Mouse (Mus musculus) induced T-regulatory cell, adult 2 months (primary cell): ENCODE data around the gene Rai1.
A peak's percentile ranks its signal among the peaks of the same experiment; 100 is the strongest.

ENCODE experiments used
- DNase-seq: peaks from one replicate; pipeline ENCODE4 v3.0.0-alpha.2; 2012; ENCODE audit warnings: low read depth

Rai1 gene

DNA sequence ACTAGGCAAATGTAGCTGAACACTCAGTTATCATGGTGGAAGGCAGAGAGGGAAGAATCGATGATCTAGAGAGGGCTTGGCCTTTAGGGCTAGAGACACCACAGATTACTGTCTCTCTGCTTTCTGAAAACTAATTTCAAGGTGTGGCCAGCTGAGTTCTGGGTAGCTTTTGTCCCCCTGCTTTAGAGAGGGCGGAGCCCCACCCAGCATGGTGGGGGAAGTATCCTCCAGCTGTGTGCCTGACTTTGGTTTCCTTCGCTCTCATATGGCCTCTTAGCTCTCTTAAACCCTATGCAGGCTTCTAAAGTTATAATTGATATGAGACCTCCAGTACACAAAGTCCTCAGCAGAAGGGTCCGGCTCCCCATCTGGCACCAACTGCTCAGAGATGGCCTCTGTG lies 58.5 kb downstream of the Rai1 start:
- DNase-seq = no peak

DNA sequence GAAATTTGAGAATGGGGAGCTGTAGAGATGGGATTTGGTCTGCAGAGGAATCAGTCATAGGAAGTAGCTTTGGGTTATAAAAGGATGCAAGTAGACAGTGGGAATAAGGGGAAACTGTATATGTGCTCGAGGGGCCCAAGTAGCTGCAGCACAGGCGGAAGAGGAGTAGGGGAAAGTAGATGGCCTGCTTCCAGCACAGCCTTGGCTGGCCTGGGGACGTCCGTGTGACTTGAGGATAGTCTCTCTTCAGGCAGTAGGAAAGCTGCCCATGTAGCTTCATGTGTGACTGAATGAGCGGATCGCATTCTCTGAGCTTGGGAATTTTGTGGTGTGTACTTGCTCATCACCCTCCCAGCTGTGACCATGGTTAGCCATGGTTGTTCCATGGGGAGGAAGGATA lies 59.6 kb downstream of the Rai1 start:
- DNase-seq = no peak

DNA sequence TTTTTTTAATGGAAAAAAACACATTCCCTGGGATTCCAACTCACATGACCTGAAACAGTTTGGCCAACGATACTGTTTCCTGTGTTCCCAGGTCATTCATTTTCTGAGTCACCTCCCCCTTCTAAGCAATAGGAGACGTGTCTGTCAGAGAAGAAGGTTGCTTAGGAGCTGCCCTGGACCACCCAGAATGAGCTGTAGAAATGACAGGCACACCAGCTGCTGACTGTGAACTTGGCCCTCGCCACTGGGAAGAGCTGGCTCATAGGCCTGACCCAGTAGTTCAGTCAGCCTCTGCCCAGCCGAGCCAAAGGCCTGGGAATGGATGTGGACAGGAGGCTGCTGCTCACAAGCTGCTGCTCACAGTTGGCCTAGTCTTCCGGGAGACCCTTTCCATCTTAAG lies 60.3 kb downstream of the Rai1 start:
- DNase-seq = no peak

DNA sequence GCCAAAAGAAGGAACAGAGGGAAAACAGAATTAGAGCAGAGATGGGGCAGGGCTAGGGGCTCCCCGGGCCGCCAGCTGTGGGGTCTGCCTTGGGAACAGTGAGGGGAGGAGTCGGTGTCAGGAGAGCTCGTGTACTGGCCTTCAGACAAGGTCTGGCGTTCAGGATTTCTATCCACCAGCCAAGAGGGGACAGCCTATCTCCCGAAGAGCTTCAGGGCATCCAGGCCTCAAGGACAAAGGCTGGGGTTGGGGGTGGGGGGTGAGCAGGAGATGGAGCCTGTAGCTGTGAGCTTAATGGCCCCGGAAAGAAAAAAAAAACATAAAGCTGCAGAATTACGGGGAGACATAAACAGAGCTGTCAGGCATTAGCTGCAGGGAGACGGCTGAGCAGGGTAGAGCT lies 64.0 kb downstream of the Rai1 start:
- DNase-seq = no peak

DNA sequence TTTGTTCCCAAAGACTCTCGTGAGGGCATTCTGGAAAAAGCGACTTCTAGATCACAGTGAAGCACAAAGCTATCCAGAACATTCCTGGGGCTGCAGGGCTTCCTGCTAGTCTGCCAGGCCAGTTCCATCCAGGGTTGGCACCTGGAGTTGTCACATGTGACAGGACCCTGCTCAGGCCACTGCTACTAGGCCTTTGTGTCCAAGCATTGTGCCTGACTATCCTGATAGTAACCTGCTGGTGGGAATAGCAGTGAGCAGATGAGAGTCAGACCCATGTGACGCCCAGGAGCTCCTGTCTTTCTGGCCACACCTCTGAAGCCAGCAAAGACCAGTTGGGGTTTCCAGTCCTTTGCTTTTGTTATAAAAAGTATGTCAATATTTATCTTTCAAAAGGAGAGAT lies 67.3 kb downstream of the Rai1 start:
- DNase-seq = no peak

DNA sequence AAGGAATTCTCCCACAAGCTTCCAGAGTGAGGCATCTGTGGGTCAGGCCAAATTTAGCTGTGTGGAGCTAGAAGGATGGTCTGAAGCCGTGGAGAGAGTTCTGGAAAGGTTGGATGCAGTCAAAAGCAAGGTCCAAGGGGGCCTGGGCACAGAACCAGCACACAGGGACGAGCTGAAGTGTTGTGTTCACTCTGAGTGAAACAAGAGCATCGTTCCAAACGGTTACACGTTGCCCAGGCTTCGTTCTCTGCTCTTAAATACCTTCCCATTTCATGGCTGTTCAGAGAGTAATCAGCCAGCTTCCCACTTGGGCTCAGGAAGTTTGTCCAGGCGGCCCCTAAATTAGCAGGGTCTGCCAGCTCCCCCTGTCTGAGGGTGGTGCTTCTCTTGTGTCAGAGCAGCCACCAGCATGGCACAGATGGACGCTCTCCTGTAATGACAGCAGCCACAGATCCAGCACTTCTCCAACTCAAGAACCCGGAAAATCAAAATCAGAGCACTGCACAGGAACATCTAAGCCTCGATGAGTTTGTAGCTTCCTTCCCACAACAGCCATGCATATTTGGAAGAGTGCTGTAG lies 68.9 kb downstream of the Rai1 start:
- no peak for DNase-seq

DNA sequence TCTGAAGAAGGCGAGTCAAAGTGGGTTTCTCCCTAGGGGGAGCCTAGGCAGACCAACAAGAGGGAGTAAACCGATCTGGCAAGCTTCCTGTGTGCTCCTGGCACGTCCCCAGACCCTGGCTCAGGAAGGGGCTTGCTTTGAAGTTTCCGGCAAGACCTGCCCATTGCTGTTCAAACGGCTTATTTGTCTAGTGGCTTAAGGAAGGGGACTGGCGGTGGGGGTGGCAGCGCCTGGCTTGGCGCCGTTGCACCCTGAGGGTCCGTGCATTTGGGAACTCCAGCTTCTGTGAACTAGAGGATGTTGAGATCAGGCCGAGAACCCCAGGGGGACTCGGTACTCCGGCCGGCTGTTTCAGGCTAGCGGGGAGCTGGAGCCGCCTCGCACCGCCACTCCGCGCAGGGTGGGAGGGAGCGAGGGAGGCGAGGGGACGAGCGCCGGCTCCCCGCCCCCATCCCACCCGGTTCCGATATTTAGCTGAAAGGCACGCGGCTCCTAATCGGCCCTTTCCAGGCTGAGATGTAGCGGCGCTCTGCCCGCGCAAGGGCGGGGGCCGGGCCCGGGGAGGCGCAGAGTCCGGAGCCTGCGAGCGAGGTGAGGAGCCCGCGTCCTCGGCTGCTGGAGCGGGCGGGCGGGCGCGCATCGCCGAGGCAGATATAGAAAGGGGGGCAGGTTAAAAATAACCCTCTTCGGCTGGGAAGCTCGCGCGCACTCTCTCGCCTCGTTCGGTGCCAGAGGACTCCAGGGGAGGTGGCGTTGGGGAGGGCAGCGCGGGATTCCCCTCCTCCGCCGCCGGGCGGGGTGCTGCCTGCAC lies 70.8 kb downstream of the Rai1 start:
- peak; percentile 51 for DNase-seq

DNA sequence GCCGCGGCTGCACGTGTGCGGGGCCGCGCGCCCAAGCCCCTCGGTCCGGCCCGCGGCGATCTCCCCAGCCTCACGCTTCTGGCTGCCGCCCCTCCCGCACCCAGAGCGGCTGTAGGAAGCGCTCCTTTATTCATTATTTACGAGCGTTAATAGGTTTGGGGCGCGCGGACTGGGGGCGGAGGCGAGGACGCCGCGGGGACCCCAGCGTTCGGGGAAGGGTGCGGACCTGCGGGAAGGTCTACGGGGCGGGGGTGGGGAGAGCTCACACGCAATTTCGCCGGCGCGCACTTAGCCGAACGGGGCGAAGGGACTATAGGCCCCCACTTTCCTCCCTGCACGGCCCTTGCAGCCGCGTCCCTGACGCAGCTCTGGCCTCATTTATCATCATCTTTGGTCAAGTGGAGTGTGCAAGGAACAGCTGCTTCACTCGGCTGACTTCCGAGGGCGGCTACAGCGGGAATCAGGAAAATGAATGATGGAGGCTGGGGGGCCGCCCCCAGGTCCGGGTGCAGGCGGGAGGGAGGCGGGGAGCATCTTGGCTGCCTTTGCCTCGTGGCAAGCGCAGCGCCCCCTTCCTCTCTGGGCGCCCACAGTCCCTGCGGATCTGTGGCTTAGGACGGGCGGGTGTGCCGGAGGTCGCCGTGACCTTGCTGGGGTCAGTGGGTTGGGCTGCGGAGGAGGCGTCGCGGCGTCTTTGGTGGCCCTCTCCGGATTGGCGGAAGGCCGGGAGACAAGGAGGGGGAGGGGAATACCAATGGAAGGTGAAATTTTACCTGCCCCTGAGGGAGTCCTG lies 71.6 kb downstream of the Rai1 start:
- peak; percentile 65 for DNase-seq

DNA sequence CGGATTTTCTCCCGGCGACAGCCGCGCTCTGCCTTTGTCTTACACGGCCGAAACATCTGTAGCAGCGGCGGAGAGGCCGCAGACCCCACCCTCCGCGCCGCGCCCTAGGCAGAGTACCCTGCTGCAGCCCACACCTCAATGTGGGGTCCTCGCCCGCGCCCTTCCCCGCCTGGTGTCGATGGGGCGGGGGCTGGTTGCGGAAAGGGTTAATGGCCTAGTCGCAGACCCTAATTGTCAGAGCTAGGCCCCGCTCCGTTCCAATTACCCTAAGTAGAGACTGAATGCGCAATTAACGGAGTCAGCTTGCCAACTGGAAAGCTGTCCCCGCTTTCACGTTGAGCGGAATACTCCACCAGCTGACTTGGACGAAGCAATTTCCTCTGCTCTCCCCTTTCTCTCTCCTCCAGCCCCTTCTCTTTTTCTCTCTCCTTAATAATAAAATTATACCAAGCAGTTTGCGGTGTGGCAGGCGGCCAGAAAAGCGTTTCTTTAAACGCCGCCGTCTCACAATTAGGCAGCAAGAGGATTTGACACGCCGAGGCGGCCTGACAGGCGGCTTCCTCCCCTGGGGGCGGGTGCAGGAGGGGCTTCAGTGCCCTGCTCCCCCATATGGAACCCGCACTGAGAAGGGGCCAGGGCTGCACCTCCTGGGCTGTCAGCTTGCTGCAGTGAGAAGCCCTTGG lies 72.3 kb downstream of the Rai1 start:
- peak; percentile 19 for DNase-seq

DNA sequence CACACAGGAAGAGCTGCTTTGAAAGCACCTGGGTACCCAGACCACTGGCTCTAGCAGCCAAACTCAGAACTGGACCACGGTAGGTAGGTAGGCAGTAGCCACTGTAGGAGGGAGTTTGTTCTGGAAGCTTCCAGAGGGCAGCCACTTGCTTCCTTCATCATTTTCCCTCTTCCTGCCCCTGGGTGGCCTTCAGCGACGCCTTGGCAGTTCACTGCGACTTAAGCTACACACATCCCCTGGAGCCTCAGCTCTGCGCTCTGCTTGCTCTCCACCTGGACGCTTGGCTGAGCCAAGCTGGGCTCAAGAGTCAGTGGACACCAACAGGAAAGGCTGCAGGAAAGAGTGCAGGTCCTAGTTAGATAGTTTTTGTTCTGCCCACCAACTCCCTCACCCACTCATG lies 73.2 kb downstream of the Rai1 start:
- DNase-seq = no peak

DNA sequence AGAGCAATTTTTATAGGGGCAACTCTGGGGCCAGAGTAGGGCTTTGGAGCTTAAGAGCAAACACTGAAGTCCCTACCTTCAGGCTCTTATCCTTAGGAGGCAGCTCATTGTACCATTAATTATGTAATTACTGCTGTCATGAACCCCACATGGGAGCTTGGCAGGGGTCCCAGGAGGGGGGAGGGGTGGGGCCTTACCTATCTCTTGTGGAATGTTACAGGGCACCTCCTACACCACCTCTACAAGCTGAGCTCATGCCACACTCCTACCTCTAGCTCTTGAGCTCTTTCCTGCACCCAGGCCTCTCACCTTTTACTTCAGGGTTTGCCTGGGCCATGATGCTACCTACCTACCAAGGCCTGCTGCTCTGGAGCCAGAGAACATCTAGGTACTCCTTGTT lies 73.7 kb downstream of the Rai1 start:
- DNase-seq = no peak

DNA sequence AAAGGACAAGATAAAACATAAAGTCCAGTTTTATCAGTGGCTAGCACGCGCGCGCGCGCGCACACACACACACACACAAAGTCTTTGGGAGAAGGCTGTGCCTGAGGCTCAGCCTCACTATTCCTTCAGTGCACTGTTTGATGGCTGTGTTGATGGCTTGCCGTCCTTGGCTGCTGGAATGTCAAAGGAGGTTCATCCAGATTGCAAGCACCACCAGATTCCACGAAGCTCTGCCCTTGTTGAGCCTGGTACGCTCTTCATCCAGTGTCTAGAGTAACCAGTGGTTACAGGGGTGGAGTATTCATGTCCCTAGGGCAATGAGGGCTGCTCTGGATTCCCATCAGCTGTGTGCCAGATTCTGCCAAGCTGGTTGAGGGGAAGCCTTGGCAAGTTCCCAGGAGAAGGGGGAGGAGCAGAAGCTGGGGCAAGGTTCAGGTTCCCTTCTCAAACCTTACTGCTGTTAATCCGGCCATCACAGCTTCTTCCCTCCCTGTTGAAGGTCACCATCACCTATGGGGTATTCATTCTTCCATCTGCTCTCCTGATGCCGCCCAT lies 77.4 kb downstream of the Rai1 start:
- no peak for DNase-seq

DNA sequence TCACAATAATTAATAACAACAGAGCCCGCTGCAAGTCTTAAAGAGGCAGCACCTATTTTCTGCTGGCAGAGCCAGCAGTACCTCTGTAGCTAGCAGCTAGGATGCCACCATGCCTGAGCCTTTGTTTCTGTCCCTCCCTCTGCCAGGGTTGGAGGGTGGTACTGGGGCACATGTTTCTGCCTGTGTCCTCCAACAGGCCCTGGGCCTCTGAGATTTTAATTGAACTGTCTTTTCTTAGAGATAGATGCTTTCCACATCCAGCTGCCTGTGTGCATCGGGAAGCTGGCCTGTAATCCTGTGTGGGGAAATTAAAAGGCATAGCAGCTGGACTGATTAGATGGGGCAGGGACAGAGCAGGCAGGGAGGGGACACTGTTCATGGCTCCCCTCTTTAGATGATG lies 77.9 kb downstream of the Rai1 start:
- no peak for DNase-seq

DNA sequence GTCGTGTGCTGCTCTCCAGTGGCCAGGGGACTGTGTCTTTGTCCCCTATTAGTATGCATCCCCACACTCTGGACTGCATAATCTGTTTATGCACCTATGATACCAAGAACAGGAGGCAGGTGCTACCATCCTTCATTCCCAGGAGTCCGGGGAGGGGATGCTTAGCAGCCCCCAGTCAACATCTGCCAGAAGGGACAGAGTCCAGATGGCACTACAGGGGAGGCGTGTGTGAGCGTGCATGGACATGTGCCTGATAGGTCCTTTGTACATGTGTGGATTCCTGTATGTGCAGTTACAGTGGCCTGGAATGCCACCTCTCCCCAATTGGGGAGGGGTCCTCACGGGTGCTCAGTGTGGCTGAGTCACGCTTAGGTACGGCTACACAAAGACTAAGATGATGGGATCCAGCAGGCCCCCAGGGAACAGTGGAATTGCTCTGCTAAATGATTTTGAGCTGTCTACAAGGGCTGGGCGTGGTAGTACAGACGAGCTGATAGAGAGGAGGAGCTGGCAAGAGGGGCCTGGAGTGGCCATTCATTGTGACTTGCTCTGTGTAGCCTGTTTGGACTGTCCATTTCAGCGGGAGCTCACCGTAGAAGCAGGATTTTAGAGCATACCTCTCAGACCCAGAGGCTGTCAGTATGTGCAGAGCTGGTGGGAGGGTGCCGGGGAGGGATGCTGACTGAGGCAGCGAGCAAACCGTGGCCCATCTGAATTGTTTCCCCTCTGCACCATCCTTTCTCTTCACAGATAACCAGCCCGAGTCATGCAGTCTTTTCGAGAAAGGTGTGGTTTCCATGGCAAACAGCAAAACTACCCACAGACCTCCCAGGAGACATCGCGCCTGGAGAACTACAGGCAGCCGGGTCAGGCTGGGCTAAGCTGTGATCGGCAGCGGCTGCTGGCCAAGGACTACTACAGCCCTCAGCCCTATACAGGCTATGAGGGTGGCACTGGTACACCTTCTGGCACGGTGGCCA lies 79.8 kb downstream of the Rai1 start:
- DNase-seq = no peak

DNA sequence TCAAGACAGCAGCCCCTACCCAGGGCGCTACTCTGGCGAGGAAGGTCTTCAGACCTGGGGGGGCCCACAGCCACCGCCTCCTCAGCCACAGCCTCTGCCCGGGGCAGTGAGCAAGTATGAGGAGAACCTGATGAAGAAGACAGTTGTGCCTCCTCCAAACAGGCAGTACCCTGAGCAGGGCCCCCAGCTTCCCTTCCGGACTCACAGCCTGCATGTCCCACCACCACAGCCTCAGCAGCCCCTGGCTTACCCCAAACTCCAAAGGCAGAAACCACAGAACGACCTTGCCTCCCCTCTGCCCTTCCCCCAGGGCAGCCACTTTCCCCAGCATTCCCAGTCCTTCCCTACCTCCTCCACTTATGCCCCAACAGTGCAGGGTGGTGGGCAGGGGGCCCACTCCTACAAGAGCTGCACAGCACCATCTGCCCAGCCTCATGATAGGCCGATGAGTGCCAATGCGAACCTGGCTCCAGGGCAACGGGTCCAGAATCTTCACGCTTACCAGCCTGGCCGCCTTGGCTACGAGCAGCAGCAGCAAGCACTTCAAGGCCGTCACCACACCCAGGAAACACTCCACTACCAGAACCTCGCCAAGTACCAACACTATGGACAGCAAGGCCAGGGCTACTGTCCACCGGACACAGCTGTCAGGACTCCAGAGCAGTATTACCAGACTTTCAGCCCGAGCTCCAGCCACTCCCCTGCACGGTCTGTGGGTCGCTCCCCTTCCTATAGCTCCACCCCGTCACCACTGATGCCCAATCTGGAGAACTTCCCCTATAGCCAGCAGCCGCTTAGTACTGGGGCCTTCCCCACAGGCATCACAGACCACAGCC lies 80.8 kb downstream of the Rai1 start:
- DNase-seq = no peak

DNA sequence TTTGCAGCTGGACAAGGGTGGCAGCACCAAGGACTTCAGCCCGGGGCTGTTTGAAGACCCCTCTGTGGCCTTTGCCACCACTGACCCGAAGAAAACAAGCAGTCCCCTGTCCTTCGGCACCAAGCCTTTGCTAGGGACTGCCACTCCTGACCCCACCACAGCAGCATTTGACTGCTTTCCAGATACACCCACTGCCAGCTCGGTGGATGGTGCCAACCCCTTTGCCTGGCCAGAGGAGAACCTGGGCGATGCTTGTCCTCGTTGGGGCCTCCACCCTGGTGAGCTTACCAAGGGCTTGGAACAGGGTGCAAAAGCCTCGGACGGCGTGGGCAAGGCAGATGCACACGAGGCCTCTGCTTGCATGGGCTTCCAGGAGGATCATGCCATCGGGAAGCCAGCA lies 82.3 kb downstream of the Rai1 start:
- no peak for DNase-seq

DNA sequence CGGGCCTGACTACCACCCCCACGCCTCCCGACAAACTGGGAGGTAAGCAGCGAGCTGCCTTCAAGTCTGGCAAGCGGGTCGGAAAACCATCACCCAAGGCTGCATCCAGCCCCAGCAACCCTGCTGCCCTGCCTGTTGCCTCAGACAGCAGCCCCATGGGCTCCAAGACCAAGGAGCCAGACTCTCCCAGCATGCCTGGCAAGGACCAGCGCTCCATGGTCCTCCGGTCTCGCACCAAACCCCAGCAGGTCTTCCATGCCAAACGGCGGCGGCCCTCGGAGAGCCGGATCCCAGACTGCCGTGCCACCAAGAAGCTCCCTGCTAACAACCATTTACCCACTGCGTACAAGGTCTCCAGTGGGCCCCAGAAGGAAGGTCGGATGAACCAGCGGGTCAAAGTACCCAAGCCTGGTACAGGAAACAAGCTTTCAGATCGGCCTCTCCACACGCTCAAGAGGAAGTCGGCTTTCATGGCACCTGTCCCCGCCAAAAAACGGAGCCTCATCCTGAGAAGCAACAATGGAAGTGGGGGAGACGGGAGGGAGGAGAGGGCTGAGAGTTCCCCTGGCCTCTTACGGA lies 83.6 kb downstream of the Rai1 start:
- no peak for DNase-seq

DNA sequence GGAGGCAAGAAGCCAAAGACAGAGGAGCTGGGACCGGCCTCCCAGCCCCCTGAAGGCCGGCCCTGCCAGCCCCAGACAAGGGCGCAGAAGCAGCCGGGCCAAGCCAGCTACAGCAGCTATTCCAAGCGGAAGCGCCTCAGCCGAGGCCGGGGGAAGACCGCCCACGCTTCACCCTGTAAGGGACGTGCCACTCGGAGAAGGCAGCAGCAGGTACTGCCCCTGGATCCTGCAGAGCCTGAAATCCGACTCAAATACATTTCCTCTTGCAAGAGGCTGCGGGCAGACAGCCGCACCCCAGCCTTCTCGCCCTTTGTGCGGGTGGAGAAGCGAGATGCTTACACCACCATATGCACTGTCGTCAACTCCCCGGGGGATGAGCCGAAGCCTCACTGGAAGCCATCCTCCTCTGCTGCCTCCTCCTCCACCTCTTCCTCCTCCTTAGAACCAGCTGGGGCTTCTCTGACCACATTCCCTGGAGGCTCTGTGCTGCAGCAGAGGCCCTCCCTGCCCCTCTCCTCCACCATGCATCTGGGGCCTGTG lies 84.8 kb downstream of the Rai1 start:
- DNase-seq = no peak

DNA sequence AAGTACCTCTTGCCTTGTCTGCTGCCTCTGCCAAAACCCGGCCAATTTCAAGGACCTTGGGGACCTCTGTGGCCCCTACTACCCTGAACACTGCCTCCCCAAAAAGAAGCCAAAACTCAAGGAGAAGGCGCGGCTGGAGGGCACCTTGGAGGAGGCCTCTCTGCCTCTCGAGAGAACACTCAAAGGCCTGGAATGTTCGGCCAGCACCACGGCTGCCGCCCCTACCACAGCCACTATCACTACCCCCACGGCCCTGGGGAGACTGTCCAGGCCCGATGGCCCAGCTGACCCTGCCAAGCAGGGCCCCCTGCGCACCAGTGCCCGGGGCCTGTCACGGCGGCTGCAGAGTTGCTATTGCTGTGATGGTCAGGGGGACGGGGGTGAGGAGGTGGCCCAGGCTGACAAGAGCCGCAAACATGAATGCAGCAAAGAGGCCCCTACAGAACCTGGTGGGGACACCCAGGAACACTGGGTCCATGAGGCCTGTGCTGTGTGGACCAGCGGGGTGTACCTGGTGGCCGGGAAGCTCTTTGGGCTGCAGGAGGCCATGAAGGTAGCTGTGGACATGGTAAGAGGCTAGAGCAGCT lies 85.3 kb downstream of the Rai1 start:
- DNase-seq = no peak
